Mouse (Mus musculus) G1E (cell line): ENCODE measurements around the gene Lrrc8d. TPM values are rescaled to one million over a fixed set of nuclear protein-coding genes. Genes with fewer than 3 reads are reported as not detected.

Experiments used
- ATAC-seq: 2 replicates; pipeline ENCODE4 v1.8.0; 2016; ENCODE audit warnings: mild to moderate bottlenecking; ENCODE audit not compliant: insufficient number of reproducible peaks, poor library complexity, low FRiP score, severe bottlenecking; ENCODE audit errors: extremely low read depth
- DNase-seq: peaks from one replicate; pipeline ENCODE4 v3.0.0; 2012; ENCODE audit warnings: low spot score
- H3K27me3 ChIP-seq: 2 replicates; pipeline ENCODE4 v1.6.1; 2012; ENCODE audit warnings: mild to moderate bottlenecking, low read length, inconsistent platforms; ENCODE audit not compliant: insufficient read depth
- H3K36me3 ChIP-seq: replicated peaks from 2 replicates; pipeline ENCODE3; 2012; ENCODE audit warnings: mild to moderate bottlenecking, inconsistent platforms
- H3K4me1 ChIP-seq: 2 replicates; pipeline ENCODE4 v1.6.1; 2012; ENCODE audit warnings: low read depth, low read length, inconsistent platforms, mixed read lengths; ENCODE audit not compliant: insufficient read depth
- H3K4me3 ChIP-seq: 2 replicates; pipeline ENCODE4 v1.5.1; 2012; ENCODE audit warnings: low read depth, mild to moderate bottlenecking, inconsistent platforms, low read length, moderate library complexity, mixed read lengths
- H3K9me3 ChIP-seq: replicated peaks from 2 replicates; pipeline ENCODE4 v1.6.1; 2012; ENCODE audit warnings: inconsistent platforms
- CTCF ChIP-seq: IDR thresholded peaks from 2 replicates; pipeline ENCODE4 v1.5.1; 2012; ENCODE audit warnings: low read depth, low read length, inconsistent platforms, mixed read lengths
- GATA1 ChIP-seq: IDR thresholded peaks from 2 replicates; pipeline ENCODE4 v1.6.1; 2012; ENCODE audit warnings: borderline replicate concordance, low read length, inconsistent platforms, mixed read lengths
- GATA2 ChIP-seq: IDR thresholded peaks from 2 replicates; pipeline ENCODE4 v1.6.1; 2012; ENCODE audit warnings: low read depth, low read length, inconsistent platforms, borderline replicate concordance
- POLR2AphosphoS5 ChIP-seq: IDR thresholded peaks from 2 replicates; pipeline ENCODE4 v1.6.1; 2012; ENCODE audit warnings: low read depth, low read length, inconsistent platforms; ENCODE audit not compliant: insufficient replicate concordance
- TAL1 ChIP-seq: conservative IDR thresholded peaks from 2 replicates; pipeline ENCODE4 v1.6.1; 2012; ENCODE audit warnings: low read depth, low read length, inconsistent platforms, mixed read lengths
- polyA plus RNA-seq: library from polyadenylated mRNA; stranded (reverse); fragments of >175 nt; gene quantifications from 2 replicates; pipeline ENCODE4 v1.2.3, GENCODE M21; 2012
- total RNA-seq, 2 experiments: library from RNA; stranded (forward) in 1 of 2; stranded (reverse) in 1 of 2; fragments of 200-1000 nt in 1 of 2; fragments of >200 nt in 1 of 2; fragmentation: Nextera tagmentation in 1 of 2; gene quantifications; 2 replicates each; pipeline ENCODE4 v1.2.3; 2014 to 2017

The Lrrc8d gene
- total and polyA plus RNA-seq, 3 experiments: 0.23 to 0.38 TPM; not detected in 1

DNA sequence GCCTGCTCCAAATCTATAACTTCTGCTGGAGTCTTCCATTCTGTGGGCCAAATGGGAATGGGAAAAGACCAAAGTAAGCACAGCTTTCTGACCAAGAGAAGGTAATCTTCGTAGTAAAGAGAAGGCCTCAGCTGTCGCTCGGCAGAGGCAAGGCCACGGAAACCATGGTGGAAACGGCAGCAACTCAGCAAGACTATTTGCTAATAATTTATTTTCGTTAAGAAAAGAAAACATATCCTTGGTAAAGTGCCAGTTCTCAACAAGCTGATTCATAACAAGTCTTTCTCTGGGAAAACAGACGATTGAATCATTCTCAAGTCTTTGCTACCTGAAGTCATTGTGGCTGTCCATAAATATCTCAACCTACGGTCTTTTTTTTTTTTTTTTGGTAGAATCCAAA, 148.0 kb downstream of the Lrrc8d start:
- Histone ChIP-seq H3K9me3 (peaks cover 17% of the 10 kb centered on the region), H3K4me1 (no peaks in the 10 kb centered on the region), H3K36me3 (no peaks in the 10 kb centered on the region), H3K4me3 (no peak overlapping the region), H3K27me3 (no peaks in the 10 kb centered on the region)
- DNase-seq (no peak), ATAC-seq (no peak)
- no peak for TF ChIP-seq CTCF
- TF ChIP-seq TAL1: no peak
- no peak for TF ChIP-seq POLR2AphosphoS5
- TF ChIP-seq GATA2: no peak
- TF ChIP-seq GATA1: no peak

DNA sequence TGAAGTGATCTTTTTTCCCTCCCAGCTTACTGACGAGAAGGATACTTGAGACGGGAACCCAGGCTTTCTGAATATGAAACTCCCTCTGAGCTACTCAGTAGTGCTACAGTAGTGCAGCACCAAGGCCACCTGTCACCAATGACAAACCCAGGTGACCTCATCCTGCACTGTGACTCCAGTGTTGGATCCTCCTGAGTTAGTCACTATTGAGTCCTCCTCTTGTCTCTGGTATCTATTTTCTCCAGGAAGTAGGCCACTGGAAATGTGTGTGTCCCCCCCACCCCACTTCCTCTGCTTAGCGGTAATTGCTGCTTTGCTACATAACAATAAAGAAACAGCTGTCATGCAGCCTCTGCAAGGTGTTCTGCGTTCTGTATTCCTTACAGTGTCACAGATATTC, 149.5 kb downstream of the Lrrc8d start:
- Histone ChIP-seq H3K4me1 (no peaks in the 10 kb centered on the region), H3K4me3 (no peak overlapping the region), H3K36me3 (no peaks in the 10 kb centered on the region), H3K27me3 (no peaks in the 10 kb centered on the region), H3K9me3 (peaks cover 14% of the 10 kb centered on the region)
- TF ChIP-seq CTCF (no peak), GATA2 (no peak), GATA1 (no peak), POLR2AphosphoS5 (no peak), TAL1 (no peak)
- ATAC-seq: no peak
- DNase-seq: no peak

GRCm38 (mm10) chr5:105849643-105850042, 149.9 kb downstream of the Lrrc8d start:
- H3K36me3 ChIP-seq: no peaks in the 10 kb centered on the region
- no peaks in the 10 kb centered on the region for H3K4me1 ChIP-seq
- no peak overlapping the region for H3K4me3 ChIP-seq
- no peak for ATAC-seq
- no peak for DNase-seq
- no peak for TF ChIP-seq TAL1
- TF ChIP-seq GATA2: no peak
- no peak for TF ChIP-seq GATA1
- no peak for TF ChIP-seq POLR2AphosphoS5
- TF ChIP-seq CTCF: no peak
- peaks cover 11% of the 10 kb centered on the region for H3K9me3 ChIP-seq
- no peaks in the 10 kb centered on the region for H3K27me3 ChIP-seq

- peaks cover 8% of the 10 kb centered on the region for H3K9me3 ChIP-seq
- TF ChIP-seq GATA2 (no peak), CTCF (no peak), POLR2AphosphoS5 (no peak), TAL1 (no peak), GATA1 (no peak)
- DNase-seq: no peak
- no peak for ATAC-seq
- no peaks in the 10 kb centered on the region for H3K27me3 ChIP-seq
- no peak overlapping the region for H3K4me3 ChIP-seq
- no peaks in the 10 kb centered on the region for H3K4me1 ChIP-seq
- no peaks in the 10 kb centered on the region for H3K36me3 ChIP-seq
Measured at GRCm38 (mm10) chr5:105853271-105853670, 153.5 kb downstream of the Lrrc8d start.

DNA sequence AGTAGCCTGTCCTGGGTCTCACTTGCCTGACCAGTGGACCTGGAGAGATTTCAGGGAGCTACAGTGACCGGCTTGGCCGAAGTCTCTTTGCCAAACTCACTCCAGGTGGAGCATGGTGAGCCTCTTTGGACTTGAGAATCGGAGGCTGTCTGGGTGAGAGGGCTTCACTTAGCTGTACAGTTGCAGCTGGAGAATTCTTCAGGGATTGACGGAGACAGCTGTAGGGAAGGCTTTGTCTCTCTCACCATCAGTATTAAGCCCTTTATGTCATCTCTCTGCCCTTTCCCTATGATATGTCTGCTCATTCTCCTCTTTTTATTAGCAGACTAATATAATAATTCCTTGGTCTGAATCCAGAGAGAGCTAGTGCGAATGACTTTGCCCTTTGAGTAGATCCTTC, 157.7 kb downstream of the Lrrc8d start:
- no peak overlapping the region for H3K4me3 ChIP-seq

GRCm38 (mm10) chr5:105858754-105859694, 159.3 kb downstream of the Lrrc8d start:
- Histone ChIP-seq H3K27me3 (no peaks in the 10 kb centered on the region), H3K4me1 (no peaks in the 10 kb centered on the region), H3K9me3 (peaks cover 3% of the 10 kb centered on the region), H3K4me3 (no peak overlapping the region), H3K36me3 (no peaks in the 10 kb centered on the region)
- DNase-seq (no peak), ATAC-seq (no peak)
- TF ChIP-seq GATA2 (no peak), POLR2AphosphoS5 (no peak), CTCF (no peak), TAL1 (no peak), GATA1 (no peak)

More for the DNA sequence above, 157.7 kb downstream of the Lrrc8d start:
- no peak for ATAC-seq
- DNase-seq: no peak
- Histone ChIP-seq H3K9me3 (peaks cover 3% of the 10 kb centered on the region), H3K36me3 (no peaks in the 10 kb centered on the region), H3K4me1 (no peaks in the 10 kb centered on the region), H3K27me3 (no peaks in the 10 kb centered on the region)
- no peak for TF ChIP-seq TAL1
